Mouse (Mus musculus) small intestine, adult 2 months (tissue): ENCODE results near the gene Vmn2r89.
"Not testable (repeated sequence)": the region's sequence is repeated elsewhere in the genome, so short reads cannot be mapped to it uniquely, and the experiment has no call there.

Experiments used
- CTCF ChIP-seq: fragments of 200-500 bp; IDR thresholded peaks from 2 replicates; pipeline ENCODE4 v1.5.1; 2012; ENCODE audit warnings: low read depth, mild to moderate bottlenecking, control low read depth, inconsistent platforms, low read length, moderate library complexity, mixed read lengths; ENCODE audit not compliant: insufficient replicate concordance, insufficient read length; ENCODE audit errors: extremely low read depth
- POLR2A ChIP-seq: fragments of 200-500 bp; IDR thresholded peaks from 2 replicates; pipeline ENCODE4 v1.6.1; 2012; ENCODE audit warnings: low read depth, mild to moderate bottlenecking, control low read depth, inconsistent platforms, low read length, moderate library complexity

GRCm38 (mm10) chr14:51481332-51482015 lies 29.8 kb downstream of the Vmn2r89 start:
- not testable (repeated sequence) for TF ChIP-seq CTCF, POLR2A
